Mouse (Mus musculus) myocyte (in vitro differentiated cells): Measurements from ENCODE around the gene Gm11172.

Source experiments
- MYOG ChIP-seq, 3 experiments: IDR thresholded peaks; one replicate each; pipeline ENCODE4 v1.6.1; 2011; ENCODE audit warnings: control low read depth in 2 of 3, low read depth in 2 of 3, mild to moderate bottlenecking in 2 of 3; ENCODE audit not compliant: insufficient read length in 2 of 3, control insufficient read depth in 1 of 3, insufficient read depth in 1 of 3
- TCF12 ChIP-seq: IDR thresholded peaks from one replicate; pipeline ENCODE4 v1.6.1; 2011; ENCODE audit warnings: mild to moderate bottlenecking, control low read depth; ENCODE audit not compliant: poor library complexity, insufficient read depth, severe bottlenecking

DNA sequence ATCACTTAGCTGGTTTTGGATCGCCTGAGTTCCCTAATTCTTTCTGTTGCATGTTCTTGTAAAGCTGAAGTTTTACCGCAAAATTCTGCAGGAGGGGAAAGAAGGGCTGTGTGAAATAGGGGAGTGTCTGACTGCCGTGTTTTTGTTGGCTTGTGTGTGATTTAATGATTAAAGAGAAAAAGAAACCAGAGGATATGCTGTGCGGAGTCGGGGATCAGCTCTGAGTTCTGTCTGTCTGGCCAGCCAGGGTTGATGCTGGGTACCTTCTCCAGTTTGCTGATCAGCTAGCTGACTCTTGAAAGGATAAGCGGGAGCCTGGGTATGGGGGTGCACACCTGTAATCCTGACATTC is 31.6 kb downstream of the Gm11172 start:
- TF ChIP-seq MYOG (IDR thresholded peaks at IDR 0.05; ENCODE audit: control insufficient read depth in 1 of 3, insufficient read depth in 1 of 3, insufficient read length in 2 of 3, low read depth in 2 of 3) (no peak), TCF12 (no peak)
